Mouse (Mus musculus) hindbrain, postnatal 0 days (tissue): ENCODE results near the gene Ralbp1. TPM values are rescaled to one million over a fixed set of nuclear protein-coding genes. Genes with fewer than 3 reads are reported as not detected.

Experiments
- ATAC-seq: fragments of 200-750 bp; cut with Nextera tagmentation; 2 replicates; pipeline ENCODE4 v1.8.0; 2017; ENCODE audit warnings: mild to moderate bottlenecking, moderate TSS enrichment, moderate library complexity
- DNase-seq: peaks from one replicate; pipeline ENCODE4 v3.0.0-alpha.2; 2015; ENCODE audit warnings: low spot score
- H3K27ac ChIP-seq: fragments of 300-500 bp; sonication (generic); 2 replicates; pipeline ENCODE4 v1.5.1; 2014; ENCODE audit warnings: mild to moderate bottlenecking
- H3K27me3 ChIP-seq: fragments of 300-500 bp; sonication (generic); 2 replicates; pipeline ENCODE4 v1.6.1; 2014; ENCODE audit warnings: low read length, mixed read lengths; ENCODE audit not compliant: insufficient read depth
- H3K36me3 ChIP-seq: fragments of 300-500 bp; sonication (generic); 2 replicates; pipeline ENCODE4 v1.6.1; 2014; ENCODE audit warnings: low read length, mixed read lengths; ENCODE audit not compliant: insufficient read depth
- H3K4me1 ChIP-seq: fragments of 300-500 bp; sonication (generic); 2 replicates; pipeline ENCODE4 v1.6.1; 2014; ENCODE audit warnings: antibody characterized with exemption, low read length, mixed read lengths; ENCODE audit not compliant: insufficient read depth
- H3K4me2 ChIP-seq: fragments of 300-500 bp; sonication (generic); 2 replicates; pipeline ENCODE4 v1.6.1; 2014; ENCODE audit warnings: low read depth, mild to moderate bottlenecking, low read length, moderate library complexity, mixed read lengths
- H3K4me3 ChIP-seq: fragments of 300-500 bp; sonication (generic); 2 replicates; pipeline ENCODE4 v1.5.1; 2014; ENCODE audit warnings: low read length
- H3K9ac ChIP-seq: fragments of 300-500 bp; sonication (generic); replicated peaks from 2 replicates; pipeline ENCODE4 v1.6.1; 2014; ENCODE audit warnings: mild to moderate bottlenecking, low read length, moderate library complexity, mixed read lengths
- H3K9me3 ChIP-seq: fragments of 300-500 bp; sonication (generic); 2 replicates; pipeline ENCODE4 v1.6.1; 2016; ENCODE audit warnings: low read length, mixed read lengths
- CTCF ChIP-seq: IDR thresholded peaks from 2 replicates; pipeline ENCODE4 v1.5.1; 2016; ENCODE audit warnings: antibody characterized with exemption, control low read depth, low read depth
- WGBS: fragments of 180-500 bp; shearing (Covaris S2); extraction: QIAGEN DNeasy Blood & Tissue Kit; methylation state at CpG from one replicate; pipeline ENCODE4 v1.1.7; 2014; 5-methylcytosine and 5-hydroxymethylcytosine counted together
- polyA plus RNA-seq: library from polyadenylated mRNA; unstranded; fragments of >200 nt; fragmentation: Nextera tagmentation; extraction: Ambion mirVana; gene quantifications from 2 replicates; pipeline ENCODE4 v1.2.1, GENCODE M21; 2015
- total RNA-seq: library from RNA; depleted of rRNA; stranded (reverse); fragments of >200 nt; gene quantifications from 2 replicates; pipeline ENCODE4 v1.2.3, GENCODE M21; 2014

Ralbp1 gene
- total and polyA plus RNA-seq, 2 experiments from 2014 or later = 35.9 to 54.0 TPM

DNA sequence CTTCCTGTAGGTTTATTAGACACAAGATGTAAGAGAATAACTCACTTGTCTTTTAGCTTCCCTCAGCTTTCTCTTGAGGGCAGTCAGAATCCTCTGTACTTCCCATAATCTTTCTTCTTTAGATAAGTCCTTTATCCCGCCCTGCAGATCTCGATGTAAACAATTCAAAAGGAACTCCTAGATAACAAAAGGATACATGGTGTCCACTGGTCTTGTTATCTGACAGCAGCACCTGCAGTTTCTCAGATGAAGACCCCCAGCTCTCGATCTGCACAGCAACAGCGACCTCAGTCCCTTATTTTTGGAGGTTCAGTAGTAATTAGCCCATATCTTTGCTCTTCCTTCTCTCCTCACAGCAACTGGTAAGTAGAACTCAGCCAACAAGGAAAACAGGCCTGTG lies 28.0 kb downstream of the Ralbp1 start:
- Histone ChIP-seq H3K9ac (no peak overlapping the region), H3K27ac (no peak overlapping the region), H3K27me3 (no peaks in the 10 kb centered on the region), H3K36me3 (peaks cover 27% of the 10 kb centered on the region), H3K4me3 (no peak overlapping the region), H3K9me3 (no peaks in the 10 kb centered on the region), H3K4me2 (no peak overlapping the region), H3K4me1 (no peaks in the 10 kb centered on the region)
- no peak for TF ChIP-seq CTCF
- ATAC-seq = no peak
- no peak for DNase-seq
- 88% methylated on average over 4 of the region's 4 CpGs for WGBS

DNA sequence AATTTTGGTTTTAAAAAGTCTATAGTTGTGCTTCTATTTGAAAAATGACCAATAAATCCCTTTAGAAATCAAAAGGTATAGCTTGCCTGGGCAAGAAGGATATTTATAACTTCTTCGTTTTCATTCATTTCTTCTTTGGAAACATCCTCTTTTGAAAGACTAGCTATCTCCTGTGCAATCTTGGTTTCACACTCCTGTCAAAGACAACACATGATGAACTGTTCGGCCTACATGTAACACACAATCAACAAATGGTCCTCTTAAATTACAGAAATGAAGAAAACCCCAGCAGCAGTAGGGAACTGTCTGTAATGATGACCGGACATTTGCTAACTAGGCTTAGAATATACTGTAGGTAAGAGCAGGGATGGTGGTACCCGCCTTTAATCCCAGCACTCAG lies 31.6 kb downstream of the Ralbp1 start:
- no peak for DNase-seq
- H3K36me3 ChIP-seq = peaks cover 48% of the 10 kb centered on the region
- H3K9me3 ChIP-seq = no peaks in the 10 kb centered on the region
- no peak overlapping the region for H3K9ac ChIP-seq
- H3K4me2 ChIP-seq = no peak overlapping the region
- ATAC-seq = no peak
- no peak for TF ChIP-seq CTCF
- WGBS = 97% methylated on average over 4 of the region's 4 CpGs
- H3K4me3 ChIP-seq = no peak overlapping the region
- no peaks in the 10 kb centered on the region for H3K4me1 ChIP-seq
- no peaks in the 10 kb centered on the region for H3K27me3 ChIP-seq
- H3K27ac ChIP-seq = no peak overlapping the region

DNA sequence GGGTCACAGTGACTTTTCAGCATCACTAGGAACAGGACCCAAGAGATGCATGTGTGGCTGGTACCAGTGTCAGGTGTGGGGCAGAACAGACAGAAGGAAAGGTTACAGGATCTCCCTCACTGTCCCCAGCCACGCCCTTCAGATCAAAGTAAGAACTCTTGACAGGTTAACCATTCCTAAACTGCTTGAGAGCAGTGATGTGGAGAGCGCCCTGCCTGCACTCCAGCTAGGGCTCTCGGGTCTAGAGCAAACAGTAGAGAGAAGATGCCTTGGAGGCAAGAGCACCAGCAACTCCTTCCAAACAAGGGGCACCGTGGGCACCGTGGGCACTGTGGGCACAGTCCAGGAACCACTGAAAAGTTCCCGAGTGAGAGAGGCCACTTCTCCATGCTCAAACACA lies 32.3 kb downstream of the Ralbp1 start:
- 94% methylated on average over 6 of the region's 6 CpGs for WGBS
- Histone ChIP-seq H3K36me3 (peaks cover 48% of the 10 kb centered on the region), H3K27ac (no peak overlapping the region), H3K4me1 (no peaks in the 10 kb centered on the region), H3K27me3 (no peaks in the 10 kb centered on the region), H3K4me2 (no peak overlapping the region), H3K9me3 (no peaks in the 10 kb centered on the region), H3K4me3 (no peak overlapping the region), H3K9ac (no peak overlapping the region)
- ATAC-seq (no peak), DNase-seq (no peak)
- no peak for TF ChIP-seq CTCF

DNA sequence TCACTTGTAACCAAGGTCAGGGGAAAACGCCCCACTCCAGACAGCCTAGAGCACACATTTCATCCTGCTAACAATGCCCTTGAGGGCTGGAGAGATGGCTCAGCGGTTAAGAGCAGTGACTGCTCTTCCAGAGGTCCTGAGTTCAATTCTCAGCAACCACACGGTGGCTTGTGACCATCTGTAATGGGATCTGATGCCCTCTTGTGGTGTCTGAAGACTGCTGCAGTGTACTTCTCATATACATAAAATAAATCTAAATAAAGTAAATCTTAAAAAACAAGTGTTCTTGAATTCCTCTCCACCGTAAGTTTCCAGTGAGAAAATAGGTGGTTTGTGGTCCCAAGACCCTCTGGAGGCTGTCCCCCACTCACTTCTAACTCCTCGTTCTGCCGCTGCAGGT lies 33.8 kb downstream of the Ralbp1 start:
- TF ChIP-seq CTCF = peak; percentile 34; the same call in 1 of the 2 replicates
- H3K4me2 ChIP-seq = no peak overlapping the region
- ATAC-seq (no peak), DNase-seq (no peak)
- no peak overlapping the region for H3K27ac ChIP-seq
- H3K36me3 ChIP-seq = peaks cover 37% of the 10 kb centered on the region
- H3K9me3 ChIP-seq = no peaks in the 10 kb centered on the region
- no peak overlapping the region for H3K9ac ChIP-seq
- WGBS = 91% methylated on average over 6 of the region's 6 CpGs
- H3K27me3 ChIP-seq = no peaks in the 10 kb centered on the region
- H3K4me3 ChIP-seq = no peak overlapping the region
- peaks cover 7% of the 10 kb centered on the region; the same call in 1 of the 2 replicates for H3K4me1 ChIP-seq

DNA sequence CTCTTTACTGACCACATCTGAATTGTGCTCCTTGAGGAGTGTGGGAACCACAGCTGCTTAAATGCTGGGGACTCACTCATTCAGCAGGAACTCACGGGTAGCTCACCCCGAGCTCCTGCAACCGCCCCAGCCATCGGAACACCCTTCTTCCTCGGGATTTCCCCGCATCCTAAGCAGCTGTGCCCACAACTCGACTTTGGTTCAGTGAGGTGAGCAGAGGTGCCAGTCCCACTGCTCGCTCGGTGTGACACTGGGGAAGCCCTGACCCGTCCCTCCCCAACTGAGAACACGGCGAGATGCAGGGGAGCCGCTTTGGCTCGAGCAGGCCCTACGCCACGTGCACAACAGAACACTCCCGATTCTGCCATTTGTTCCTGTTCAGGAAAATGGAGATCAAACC lies 35.1 kb downstream of the Ralbp1 start:
- Histone ChIP-seq H3K4me3 (no peak overlapping the region), H3K4me1 (peaks cover 7% of the 10 kb centered on the region; the same call in 1 of the 2 replicates), H3K27ac (no peak overlapping the region), H3K9me3 (no peaks in the 10 kb centered on the region), H3K9ac (no peak overlapping the region), H3K36me3 (peaks cover 37% of the 10 kb centered on the region), H3K4me2 (no peak overlapping the region), H3K27me3 (no peaks in the 10 kb centered on the region)
- no peak for TF ChIP-seq CTCF
- WGBS = 94% methylated on average over 17 of the region's 17 CpGs
- DNase-seq (no peak), ATAC-seq (no peak)

DNA sequence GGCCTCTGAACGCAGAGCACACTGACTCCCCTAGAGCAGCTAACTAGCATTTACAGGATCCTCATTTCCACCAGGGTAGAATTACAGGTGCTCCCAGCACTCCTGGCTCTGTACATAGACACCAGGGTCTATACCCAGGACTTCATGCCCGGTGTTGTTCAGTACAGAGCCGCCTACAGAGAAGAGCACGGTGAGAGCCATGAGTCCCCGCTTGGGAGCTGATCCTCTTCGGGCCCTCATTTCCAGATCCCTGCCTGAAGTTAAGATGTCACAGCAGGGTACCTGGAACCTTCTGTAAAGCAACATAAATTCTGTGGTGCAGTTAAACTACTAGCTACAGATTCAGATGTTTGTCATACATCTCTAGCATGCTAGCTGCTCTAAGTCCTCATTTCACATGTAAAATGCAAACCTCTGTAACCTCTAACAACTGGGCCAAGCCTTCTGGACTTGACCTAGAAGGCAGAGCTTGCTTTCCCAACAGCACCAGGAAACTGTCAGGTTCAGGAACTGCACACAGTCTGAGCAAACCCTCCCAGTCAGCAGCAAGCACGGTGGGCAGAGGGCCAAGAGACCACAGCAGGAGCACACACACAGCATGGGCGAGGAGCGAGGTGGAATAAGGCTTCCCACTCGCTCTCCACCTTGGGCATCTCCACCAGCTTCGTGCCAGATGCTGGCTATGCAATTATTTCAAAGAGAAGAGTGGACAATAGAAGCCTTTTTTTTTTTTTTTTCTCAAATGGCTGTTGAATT lies 37.7 kb downstream of the Ralbp1 start:
- Histone ChIP-seq H3K4me2 (no peak overlapping the region), H3K9ac (no peak overlapping the region), H3K27ac (peak overlapping the region; percentile 41), H3K4me3 (no peak overlapping the region), H3K9me3 (no peaks in the 10 kb centered on the region), H3K4me1 (peaks cover 7% of the 10 kb centered on the region; the same call in 1 of the 2 replicates), H3K36me3 (peaks cover 29% of the 10 kb centered on the region), H3K27me3 (no peaks in the 10 kb centered on the region)
- TF ChIP-seq CTCF = no peak
- WGBS = 39% methylated on average over 11 of the region's 11 CpGs
- ATAC-seq = no peak
- peak; percentile 69 for DNase-seq

DNA sequence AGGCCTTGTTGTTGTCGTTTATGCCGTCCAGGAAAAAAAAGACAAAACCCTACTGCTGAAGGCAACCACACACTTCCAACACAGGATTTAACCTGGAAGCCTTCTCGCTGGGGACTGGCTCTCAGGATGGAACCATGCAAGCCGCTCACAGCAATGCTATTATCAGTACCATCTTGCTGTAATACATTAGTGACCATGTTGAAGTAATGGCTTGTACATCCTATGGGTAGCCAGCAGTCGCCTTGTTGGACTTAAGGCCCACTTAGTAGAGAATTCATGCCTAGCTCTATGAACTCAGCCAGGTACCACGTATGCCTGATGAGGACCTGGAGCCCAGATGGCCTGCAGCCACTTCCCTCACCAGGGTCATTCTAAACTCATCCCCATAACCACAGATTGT lies 40.2 kb downstream of the Ralbp1 start:
- Histone ChIP-seq H3K27ac (no peak overlapping the region), H3K4me1 (peaks cover 7% of the 10 kb centered on the region; the same call in 1 of the 2 replicates), H3K4me2 (no peak overlapping the region), H3K9ac (no peak overlapping the region), H3K9me3 (no peaks in the 10 kb centered on the region), H3K27me3 (no peaks in the 10 kb centered on the region), H3K36me3 (peaks cover 28% of the 10 kb centered on the region), H3K4me3 (no peak overlapping the region)
- DNase-seq (no peak), ATAC-seq (no peak)
- no peak for TF ChIP-seq CTCF
- 91% methylated on average over 6 of the region's 6 CpGs for WGBS
